Mouse (Mus musculus): ENCODE results near the gene Itgb3bp.

The Itgb3bp gene

DNA sequence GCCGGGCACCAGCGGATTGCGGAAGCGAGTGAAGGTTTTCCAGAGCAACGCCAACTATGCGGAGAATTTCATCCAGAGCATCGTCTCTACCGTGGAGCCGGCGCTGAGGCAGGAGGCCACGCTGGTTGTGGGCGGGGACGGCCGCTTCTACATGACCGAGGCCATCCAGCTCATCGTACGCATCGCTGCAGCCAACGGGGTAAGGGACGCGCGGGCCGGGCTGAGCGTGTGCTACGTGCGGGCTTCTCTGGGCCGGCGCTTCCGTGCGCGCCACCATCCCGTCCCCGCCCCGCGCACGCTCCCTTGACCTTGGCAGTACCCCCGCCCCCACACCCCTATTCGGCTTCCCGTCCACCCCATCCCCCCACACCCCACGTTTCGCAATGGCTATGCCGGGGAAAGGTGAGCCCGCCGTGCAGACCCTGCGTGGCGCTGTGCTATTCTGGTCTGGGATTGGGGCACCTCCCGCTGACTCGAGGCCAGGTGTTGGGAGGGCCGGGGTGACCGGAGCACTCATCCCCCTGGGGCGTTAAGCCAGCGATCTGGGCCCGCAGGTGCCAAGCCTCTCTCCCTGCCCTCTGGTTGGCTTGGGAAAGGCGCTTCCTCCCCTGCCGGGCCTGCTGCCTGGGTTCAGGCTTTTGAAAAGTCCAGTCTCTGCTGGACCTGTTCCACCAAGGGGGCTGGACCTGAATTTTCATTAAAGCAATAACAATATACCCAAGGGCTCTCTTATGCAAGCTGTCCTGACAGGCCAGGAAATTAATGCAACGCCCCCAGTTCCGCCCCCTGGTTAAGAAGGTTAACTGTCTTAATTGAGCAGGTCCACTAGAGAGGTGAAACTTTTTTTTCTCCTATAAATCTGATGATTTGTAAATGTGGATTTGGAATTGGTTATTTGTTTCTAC lies at the start of gene Itgb3bp:
Itgb3bp (minus strand) TSS at position 201 of the 905 bp plus-strand sequence.
- peak; percentile 62 to 83 for DNase-seq (ENCODE audit: low spot score in 2 of 2)

DNA sequence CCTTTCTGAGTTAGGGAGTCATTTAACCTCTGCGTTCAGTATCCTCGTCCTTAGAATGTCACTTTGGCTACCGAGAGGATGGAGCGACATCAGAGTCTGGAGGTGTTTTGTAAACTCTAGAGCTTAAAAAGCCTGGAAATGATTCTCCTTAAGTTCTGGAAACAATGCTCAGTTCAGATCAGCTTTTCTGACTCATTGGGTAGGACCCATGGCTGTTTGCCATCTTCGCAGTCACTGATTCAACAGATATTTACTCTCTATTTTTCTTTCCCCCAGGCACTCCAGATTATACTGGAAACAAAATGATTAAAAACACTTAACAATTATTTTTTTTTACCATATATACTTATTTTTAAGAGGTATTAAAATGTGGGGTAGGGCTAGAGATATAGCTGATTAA lies 49.7 kb upstream of the Itgb3bp start:
- DNase-seq (ENCODE audit: low spot score in 2 of 2) = no peak

DNA sequence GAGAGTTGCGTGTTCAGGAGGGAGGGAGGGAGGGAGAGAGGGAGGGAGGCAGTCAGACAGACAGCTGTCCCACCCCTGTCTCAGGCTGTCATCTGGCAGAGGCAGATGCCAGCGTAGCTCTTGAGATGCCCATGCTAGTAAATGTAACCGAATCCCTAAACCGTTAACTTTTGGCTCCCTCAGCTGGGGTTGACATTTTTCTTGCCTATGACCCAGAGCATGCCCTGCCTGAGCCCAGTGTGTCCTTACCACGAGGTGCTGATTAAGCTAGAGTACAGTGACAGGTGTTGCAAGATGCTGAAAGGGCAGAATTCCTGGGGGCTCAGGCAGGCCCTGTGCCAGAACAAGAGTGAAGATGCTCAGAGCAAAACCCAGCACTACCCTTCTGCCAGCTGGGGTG lies 44.8 kb upstream of the Itgb3bp start:
- DNase-seq (ENCODE audit: low spot score in 2 of 2) = no peak

DNA sequence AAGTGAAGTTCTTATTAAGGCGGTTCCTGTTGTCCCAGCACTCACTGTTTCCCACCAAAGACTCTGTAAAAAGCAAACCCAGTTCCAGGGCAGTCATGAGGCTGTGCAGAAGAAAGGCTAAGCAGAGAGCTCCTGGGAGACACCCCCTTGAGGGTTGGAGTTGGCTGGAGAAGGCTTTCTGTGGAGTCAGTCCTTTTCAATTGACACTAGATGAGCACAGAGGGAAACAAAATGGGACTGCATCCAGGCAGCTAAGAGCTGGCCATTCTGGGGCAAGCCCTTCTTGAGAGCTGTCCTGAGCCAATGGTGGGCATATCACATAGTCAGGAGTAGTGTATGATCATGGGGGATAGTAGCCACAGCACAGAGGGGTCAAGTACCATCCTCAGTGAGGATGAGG lies 44.3 kb upstream of the Itgb3bp start:
- no peak for DNase-seq (ENCODE audit: low spot score in 2 of 2)

- DNase-seq (ENCODE audit: low spot score in 2 of 2) = no peak
These were observed 43.3 kb upstream of the Itgb3bp start for GRCm38 (mm10) chr4:99972886-99973285.

DNA sequence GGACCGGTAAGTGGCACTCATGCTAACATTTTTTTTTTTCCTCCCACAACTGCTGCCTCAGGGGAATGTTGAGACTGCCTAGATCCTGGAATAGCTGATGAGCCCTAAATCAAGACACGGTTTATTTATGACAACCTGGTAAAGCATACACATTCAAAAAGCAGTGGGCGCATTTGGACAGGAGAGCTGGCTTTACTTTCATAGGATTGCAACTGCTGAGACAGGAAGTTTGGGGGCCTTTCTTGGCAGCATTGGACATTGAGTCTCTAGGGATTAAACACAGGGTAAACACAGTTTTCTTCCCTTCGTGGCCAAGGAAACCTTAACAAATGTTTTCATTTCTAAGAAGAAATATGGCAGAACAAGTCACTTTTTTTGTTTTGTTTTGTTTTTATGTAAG lies 40.5 kb upstream of the Itgb3bp start:
- DNase-seq (ENCODE audit: low spot score in 2 of 2) = no peak

GRCm38 (mm10) chr4:99969328-99969727 lies 39.7 kb upstream of the Itgb3bp start:
- DNase-seq (ENCODE audit: low spot score in 2 of 2) = no peak

GRCm38 (mm10) chr4:99966555-99966954 lies 36.9 kb upstream of the Itgb3bp start:
- no peak for DNase-seq (ENCODE audit: low spot score in 2 of 2)

GRCm38 (mm10) chr4:99959308-99959707 lies 29.7 kb upstream of the Itgb3bp start:
- DNase-seq (ENCODE audit: low spot score in 2 of 2) = no peak

- DNase-seq (ENCODE audit: low spot score in 2 of 2) = no peak
These were observed 28.6 kb upstream of the Itgb3bp start for GRCm38 (mm10) chr4:99958084-99958815.

GRCm38 (mm10) chr4:99957186-99957585 lies 27.6 kb upstream of the Itgb3bp start:
- no peak for DNase-seq (ENCODE audit: low spot score in 2 of 2)

GRCm38 (mm10) chr4:99955396-99955795 lies 25.8 kb upstream of the Itgb3bp start:
- no peak for DNase-seq (ENCODE audit: low spot score in 2 of 2)

GRCm38 (mm10) chr4:99953904-99954303 lies 24.3 kb upstream of the Itgb3bp start:
- no peak for DNase-seq (ENCODE audit: low spot score in 2 of 2)

DNA sequence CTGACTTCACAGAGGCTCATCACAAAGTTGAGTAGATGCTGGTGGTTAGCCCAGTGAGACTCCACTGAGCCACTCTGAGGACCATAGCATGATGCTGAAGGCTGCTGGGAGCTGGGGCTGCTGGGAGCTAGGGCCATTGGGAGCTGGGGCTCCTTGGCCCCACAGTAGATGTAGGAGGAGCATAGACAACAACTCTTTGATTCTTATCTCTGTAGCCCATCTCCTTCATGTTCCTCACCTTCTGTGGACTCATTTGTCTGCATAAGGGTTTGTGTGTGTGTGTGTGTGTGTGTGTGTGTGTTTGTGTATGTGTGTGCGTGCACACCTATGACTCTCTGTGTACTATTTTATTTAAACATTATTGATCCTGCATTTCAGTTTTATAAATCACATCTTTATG lies 18.3 kb upstream of the Itgb3bp start:
- DNase-seq (ENCODE audit: low spot score in 2 of 2) = no peak

DNA sequence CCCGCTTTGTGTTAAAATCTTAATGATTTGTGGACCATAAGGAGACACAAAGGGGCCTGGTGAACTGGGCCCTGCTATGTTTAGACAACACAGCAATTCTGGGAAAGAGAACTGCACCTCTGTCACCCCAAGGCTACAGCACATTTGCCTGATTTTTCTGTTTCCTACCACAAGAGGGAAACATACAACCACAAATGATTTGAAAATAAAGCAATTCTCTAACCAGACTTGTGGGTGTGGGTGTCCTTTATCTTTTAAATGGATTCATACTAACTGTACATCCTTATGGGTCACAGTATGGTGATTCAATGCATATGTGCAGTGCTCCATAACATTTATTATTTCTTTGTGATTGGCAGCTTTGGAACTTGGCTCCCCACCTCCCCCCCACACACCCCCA lies 17.6 kb upstream of the Itgb3bp start:
- DNase-seq (ENCODE audit: low spot score in 2 of 2) = no peak

GRCm38 (mm10) chr4:99946516-99946915 lies 16.9 kb upstream of the Itgb3bp start:
- no peak for DNase-seq (ENCODE audit: low spot score in 2 of 2)

DNA sequence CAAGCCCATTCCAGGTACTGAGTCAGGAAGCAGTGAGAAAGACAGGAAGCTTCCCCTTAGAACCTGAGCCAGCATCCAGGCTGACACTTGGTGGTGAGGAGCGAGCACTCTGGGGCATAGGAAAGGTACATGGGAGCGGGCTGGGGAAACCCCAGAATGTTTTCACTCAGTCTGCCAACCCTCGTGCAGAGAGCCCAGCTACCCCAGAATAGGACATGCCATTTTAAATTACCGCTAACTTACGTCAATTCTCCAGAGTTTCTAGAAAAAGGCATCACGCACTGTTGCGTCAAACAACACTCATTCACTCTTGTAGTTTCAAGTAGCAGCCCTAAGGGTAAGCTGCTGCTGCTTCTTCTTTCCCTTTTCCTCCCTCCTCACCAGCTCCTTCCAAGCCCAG lies 15.4 kb upstream of the Itgb3bp start:
- no peak for DNase-seq (ENCODE audit: low spot score in 2 of 2)

- no peak for DNase-seq (ENCODE audit: low spot score in 2 of 2)
These were observed 15.0 kb upstream of the Itgb3bp start for GRCm38 (mm10) chr4:99944606-99945005.

DNA sequence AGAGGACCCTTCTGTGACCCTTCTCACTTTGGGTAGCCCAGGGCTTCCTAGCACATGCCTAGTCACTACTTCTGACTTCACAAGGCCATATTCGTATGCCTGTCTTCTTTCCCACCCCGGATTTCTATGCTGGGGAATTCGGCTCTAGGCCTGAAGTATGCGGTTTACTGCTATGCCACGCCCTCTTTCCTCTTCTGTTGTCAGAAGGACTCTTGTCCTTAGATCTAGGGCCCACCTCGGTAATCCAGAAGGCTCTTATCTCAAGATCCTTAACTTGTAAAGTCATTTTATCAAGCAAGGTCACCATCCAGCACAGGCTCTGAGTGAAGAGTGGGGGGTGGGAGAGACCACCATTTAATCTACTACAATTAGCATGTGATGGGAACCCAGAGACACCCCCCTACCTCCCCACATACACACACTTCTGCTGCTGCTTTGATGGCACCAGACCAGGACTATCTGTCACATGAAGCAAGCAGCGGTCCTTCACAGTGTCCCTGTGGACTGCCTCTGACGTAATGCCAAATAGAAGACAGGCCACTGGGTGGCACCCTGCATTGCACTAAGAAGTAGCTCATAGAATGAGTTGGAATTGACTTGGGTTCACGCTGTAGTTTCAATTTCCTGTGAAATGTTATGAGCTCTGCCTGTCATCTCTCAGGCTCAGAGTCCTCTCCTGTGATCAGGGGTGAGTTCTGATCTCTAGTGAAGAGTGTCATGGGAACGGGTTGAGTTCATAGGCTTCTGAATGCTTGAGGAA lies 12.2 kb upstream of the Itgb3bp start:
- no peak for DNase-seq (ENCODE audit: low spot score in 2 of 2)

DNA sequence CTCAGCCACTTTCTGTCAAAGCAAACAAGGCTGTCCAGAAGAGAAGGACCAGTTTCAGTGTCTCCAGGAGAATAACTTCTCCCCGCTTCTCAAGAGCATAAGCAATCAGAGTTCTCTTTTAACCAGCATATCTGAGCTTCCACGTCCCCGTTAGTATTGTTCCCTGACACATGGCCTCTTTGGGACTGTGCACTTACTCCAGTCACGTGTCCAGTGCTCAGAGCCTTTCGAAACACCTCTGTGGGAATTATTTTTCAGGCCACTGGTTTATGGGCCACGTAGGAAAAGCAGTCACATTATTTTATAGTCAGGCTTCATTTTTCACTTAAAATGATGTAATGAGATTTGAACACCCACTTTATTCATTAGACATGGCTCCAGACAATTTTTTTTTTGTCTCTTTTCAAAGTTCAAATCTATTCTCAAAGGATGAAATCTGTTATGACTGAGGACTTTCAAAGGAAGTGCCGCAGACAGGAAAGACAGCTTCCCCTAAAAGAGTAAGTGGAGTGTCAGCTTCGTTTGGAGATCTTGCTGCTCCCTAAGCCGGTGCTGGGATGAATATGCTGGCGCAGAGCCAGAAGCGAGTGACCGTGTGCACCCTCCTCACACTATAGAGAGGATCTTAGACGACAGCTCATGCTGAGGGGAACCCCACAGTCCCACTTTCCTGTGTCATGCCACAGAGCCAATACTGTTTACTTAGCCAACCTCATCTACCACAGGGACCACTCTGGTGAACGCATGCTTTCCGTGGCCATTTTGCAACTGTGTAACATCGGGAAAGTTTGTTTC lies 10.3 kb upstream of the Itgb3bp start:
- no peak for DNase-seq (ENCODE audit: low spot score in 2 of 2)

GRCm38 (mm10) chr4:99936278-99936677 lies 6.7 kb upstream of the Itgb3bp start:
- no peak for DNase-seq (ENCODE audit: low spot score in 2 of 2)

Data from urinary bladder, adult 18-20 months (tissue).